Mouse (Mus musculus) intestine, embryonic 14.5 days (tissue): ENCODE measurements around the gene Snca. TPM values are rescaled to one million over a fixed set of nuclear protein-coding genes. Genes with fewer than 3 reads are reported as not detected.

Source experiments
- ATAC-seq: fragments of 200-750 bp; cut with Nextera tagmentation; replicated peaks from 2 replicates; pipeline ENCODE4 v1.8.0; 2017; ENCODE audit warnings: low read depth, moderate number of reproducible peaks, moderate TSS enrichment, moderate library complexity; ENCODE audit not compliant: low FRiP score, low TSS enrichment
- DNase-seq: peaks from one replicate; pipeline ENCODE4 v3.0.0-alpha.2; 2018; ENCODE audit warnings: low spot score
- H3K27ac ChIP-seq: fragments of 300-500 bp; sonication (generic); 2 replicates; pipeline ENCODE4 v1.5.1; 2014; ENCODE audit warnings: low read depth, mild to moderate bottlenecking, control low read depth
- H3K27me3 ChIP-seq: fragments of 300-500 bp; sonication (generic); replicated peaks from 2 replicates; pipeline ENCODE4 v1.6.1; 2014; ENCODE audit warnings: low read length, control low read depth; ENCODE audit not compliant: control insufficient read depth, insufficient read depth
- H3K36me3 ChIP-seq: fragments of 300-500 bp; sonication (generic); 2 replicates; pipeline ENCODE4 v1.6.1; 2014; ENCODE audit warnings: low read length, control low read depth; ENCODE audit not compliant: control insufficient read depth, insufficient read depth
- H3K4me1 ChIP-seq: fragments of 300-500 bp; sonication (generic); replicated peaks from 2 replicates; pipeline ENCODE4 v1.6.1; 2014; ENCODE audit warnings: low read length, control low read depth, mixed read lengths; ENCODE audit not compliant: control insufficient read depth, insufficient read depth
- H3K4me2 ChIP-seq: fragments of 300-500 bp; sonication (generic); 2 replicates; pipeline ENCODE4 v1.6.1; 2014; ENCODE audit warnings: low read length
- H3K4me3 ChIP-seq: fragments of 300-500 bp; sonication (generic); 2 replicates; pipeline ENCODE4 v1.5.1; 2014; ENCODE audit warnings: low read depth, low read length, control low read depth, mixed read lengths
- H3K9ac ChIP-seq: fragments of 300-500 bp; sonication (generic); 2 replicates; pipeline ENCODE4 v1.6.1; 2014; ENCODE audit warnings: mild to moderate bottlenecking, low read length
- H3K9me3 ChIP-seq: fragments of 300-500 bp; sonication (generic); 2 replicates; pipeline ENCODE4 v1.6.1; 2016; ENCODE audit warnings: low read length, control low read depth; ENCODE audit not compliant: control insufficient read depth
- WGBS: fragments of 180-500 bp; shearing (Covaris S2); extraction: QIAGEN DNeasy Blood & Tissue Kit; methylation state at CpG from one replicate; pipeline ENCODE4 v1.1.7; 2014; 5-methylcytosine and 5-hydroxymethylcytosine counted together
- polyA plus RNA-seq: library from polyadenylated mRNA; unstranded; fragments of >200 nt; fragmentation: Nextera tagmentation; extraction: Ambion mirVana; gene quantifications from 2 replicates; pipeline ENCODE4 v1.2.1, GENCODE M21; 2014

Gene Snca
- polyA plus RNA-seq, 1 experiment from 2014 or later, result 19.3 TPM

DNA sequence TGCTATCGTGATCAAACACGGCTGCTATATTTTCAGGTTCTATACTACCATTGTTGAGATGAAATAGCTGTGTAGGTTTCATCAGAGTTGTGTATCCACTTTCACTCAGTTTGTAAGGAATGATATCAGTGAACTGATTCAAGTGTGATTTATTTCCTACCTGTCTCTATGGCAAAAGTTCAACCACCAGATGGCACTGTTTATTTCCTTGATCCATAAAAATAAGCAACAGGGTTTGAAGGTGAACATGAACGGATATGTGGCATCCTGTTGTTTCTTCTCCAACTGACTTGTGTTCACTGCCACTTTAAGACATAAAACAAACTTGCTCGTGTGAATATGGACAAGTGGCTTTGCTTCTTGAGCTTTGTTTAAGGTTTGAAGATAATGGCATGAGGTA lies 147.4 kb downstream of the Snca start:
- Histone ChIP-seq H3K36me3 (no peaks in the 10 kb centered on the region), H3K4me3 (no peak overlapping the region), H3K4me2 (no peak overlapping the region), H3K27me3 (no peaks in the 10 kb centered on the region), H3K9me3 (no peaks in the 10 kb centered on the region), H3K27ac (no peak overlapping the region), H3K4me1 (no peaks in the 10 kb centered on the region), H3K9ac (no peak overlapping the region)
- no peak for DNase-seq
- no peak for ATAC-seq
- whole genome bisulfite sequencing, result 39% methylated on average over 4 of the region's 4 CpGs

Other genes starting within 250 kb of the Snca start
- gene Mmrn1, start 95.1 kb upstream of the Snca start, polyA plus RNA-seq, result 4.4 and 5.9 TPM in 2 replicates